Mouse (Mus musculus): Measurements from ENCODE around the gene Mrpl38.

Gene Mrpl38

DNA sequence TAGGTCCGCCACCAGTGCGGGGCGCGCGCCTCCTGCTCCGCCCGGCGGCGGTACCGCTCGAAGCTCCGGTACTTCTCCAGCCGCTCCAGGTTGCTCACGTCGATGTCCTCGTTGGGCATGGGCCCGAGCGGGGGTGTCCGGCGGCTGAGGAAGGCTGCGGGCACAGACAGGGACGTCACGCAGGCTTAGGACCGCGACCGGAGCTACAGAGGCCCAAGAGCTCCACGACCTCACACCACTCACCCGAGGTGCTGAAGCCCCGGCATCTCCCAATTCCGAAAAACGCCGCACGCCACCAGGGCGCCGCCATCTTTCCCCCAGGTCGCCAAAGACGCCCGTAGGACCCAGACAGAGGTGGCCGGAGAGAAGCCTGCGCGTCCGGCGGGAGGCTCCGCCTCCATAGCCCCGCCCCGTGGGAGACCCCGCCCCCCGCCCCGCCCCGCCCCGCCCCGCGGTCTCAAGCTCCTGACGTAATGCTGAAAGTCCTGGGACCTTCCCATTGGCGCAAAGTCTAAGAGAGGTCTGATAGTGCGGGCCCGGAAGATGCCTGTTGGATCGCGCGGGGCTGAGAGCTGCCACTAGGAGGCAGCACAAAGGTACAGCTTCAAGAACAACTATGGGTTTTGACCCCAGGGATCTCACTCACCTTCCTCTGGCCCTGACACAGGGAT lies at the start of gene Mrpl38:
TSS of gene Mrpl38 (minus strand) at position 401 of the 671 bp plus-strand sequence.
- DNase-seq: peak; percentile 89 to 90

DNA sequence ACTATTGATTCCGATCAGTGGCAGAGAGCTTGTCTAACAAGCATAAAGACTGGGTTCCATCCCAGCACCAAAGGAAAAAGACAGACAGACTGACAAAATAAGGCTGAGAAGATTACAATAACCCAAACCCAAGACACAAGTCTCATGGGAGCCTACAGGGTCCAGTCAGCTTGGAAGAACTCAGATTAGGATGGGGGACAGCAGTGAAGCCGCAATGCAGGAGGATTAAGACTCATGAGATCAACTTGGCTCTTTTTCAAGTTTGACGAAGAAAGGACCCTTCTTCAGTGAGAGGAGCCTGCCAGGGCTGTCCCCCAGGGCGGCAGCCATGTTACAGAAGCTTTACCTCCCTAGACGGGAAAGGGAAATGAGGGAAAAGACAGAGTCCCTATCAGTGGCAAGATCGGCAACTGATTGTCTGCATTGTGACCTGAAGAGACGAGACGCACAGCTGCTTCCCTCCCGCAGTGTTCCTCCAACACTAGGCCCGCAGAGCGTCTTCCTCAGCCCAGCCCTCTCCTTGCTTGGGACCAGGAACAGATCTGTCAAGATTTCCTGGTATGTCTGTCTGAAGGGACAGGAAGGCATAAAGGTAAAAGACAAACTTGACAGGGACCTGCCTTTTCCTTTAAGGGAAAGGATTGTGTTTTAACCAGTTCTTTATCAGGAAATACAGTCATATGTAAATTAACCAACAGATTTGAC lies 48.7 kb upstream of the Mrpl38 start:
- DNase-seq: no peak

DNA sequence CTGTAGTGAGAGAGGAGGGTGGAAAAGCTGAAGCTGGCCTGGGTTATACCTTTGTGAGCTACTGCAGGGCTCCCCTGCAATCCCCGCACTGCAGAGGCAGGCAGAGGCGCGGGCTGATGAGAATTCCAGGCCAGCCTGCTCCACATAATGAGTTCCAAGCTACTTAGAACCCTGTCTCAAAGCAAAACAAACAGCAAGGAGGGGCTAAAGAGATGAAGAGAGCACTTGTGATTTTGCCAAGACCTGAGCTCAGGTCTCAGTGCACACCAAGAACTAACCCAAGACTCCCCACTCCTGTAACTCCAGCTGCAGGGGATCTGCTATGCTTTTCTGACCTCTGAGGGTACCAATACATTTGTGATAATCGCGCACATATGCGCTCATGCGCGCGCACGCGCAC lies 47.7 kb upstream of the Mrpl38 start:
- no peak for DNase-seq

DNA sequence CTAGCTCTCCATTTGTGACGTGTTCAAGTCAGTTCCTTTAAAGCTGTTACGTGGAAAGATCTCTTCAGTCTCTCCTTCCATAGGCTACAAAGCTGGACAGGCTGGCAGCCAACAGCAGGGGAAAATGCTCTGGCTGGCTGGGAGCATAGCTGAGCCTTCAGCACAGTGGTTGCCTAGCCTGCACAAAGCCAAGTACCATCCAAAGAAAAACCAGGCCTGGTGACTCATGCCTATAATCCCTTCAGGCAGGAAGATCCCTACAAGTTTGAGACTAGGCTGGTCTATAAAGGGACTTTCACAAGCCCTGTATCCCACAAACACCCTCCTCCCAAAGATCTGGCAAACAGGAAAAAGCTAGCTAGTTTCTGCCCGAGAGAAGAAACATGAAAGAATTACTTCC lies 47.2 kb upstream of the Mrpl38 start:
- DNase-seq: peak in 1 of 2 experiments; percentile 26

DNA sequence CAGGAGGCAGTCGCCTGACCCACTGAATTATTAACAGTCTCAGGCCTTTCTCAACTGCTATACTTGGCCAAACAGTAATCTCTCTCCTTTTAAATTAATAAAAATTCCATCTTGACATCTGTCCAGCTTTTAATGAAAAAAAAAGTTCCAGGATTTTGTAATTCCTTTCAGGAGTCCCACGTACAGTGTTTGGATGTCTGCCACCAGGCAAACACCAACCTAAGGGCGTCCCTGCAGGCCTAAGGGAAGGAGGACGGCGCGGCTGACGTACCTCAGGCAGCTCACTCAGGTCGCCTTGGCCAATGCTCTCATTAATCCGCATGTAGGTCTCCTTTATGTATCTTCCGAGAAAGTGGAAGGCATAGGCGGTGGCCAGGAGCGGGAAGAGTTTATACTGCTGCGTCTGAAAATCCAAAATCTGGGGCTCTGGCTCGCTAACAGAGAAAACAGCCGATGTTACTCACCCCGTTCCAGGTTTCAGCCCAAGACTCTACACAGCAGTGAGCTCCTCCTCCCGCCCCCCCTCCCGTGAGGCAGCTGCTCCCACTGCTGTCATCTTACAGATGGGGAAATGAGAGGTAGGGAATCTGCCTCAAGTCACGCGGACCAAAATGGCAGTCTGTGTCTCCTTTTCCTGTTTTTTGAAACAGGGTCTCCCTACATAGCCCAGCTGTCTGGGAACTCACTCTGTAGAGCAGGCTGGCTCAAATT lies 39.9 kb upstream of the Mrpl38 start:
- no peak for DNase-seq

DNA sequence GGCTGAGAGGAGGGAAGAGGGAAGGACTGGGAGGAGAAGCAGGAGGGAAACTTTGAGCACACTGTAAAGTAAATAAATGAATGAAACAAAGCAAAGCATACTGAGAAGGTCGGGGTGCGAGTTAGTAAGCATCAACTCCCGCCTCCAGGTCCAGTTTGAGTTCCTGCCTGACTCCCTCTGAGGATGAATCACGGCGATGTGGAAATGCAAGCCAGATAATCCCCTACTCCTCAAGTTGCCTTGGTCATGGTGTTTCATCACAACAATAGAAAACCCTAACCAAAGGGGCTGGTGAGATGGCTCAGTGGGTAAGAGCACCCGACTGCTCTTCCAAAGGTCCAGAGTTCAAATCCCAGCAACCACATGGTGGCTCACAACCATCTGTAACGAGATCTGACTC lies 37.3 kb upstream of the Mrpl38 start:
- no peak for DNase-seq

DNA sequence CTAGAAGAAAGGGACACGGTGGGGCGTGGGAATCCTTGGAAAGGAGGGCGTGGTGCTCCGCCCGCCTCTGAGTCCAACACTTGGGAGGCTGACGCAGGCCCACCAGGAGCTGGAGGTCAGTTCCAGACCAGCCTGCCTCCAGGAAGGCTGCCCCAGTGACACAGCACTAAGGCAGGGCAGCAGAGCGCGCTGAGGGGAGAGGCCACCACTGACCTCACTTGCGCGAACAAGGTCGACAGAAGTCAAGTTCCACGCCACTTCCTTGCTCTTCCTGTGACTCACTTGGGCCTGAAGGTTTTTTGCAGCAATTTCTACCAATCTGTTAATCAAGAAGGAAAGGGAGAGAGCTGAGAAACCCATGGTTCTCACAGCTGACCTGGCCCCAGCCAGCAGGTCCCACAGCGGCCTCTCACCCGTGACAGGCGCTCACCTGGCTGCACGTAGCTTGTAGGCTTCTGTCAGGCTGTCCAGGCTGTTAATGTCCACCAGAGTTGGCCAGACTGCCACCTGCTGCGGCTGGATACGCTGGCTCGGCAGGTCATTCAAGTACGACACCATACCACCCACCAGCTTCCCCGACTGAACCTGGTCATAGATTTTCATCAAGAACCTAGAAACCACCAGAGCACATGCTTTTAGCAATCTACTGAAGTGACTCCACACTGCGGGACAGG lies 36.2 kb upstream of the Mrpl38 start:
- DNase-seq: no peak

DNA sequence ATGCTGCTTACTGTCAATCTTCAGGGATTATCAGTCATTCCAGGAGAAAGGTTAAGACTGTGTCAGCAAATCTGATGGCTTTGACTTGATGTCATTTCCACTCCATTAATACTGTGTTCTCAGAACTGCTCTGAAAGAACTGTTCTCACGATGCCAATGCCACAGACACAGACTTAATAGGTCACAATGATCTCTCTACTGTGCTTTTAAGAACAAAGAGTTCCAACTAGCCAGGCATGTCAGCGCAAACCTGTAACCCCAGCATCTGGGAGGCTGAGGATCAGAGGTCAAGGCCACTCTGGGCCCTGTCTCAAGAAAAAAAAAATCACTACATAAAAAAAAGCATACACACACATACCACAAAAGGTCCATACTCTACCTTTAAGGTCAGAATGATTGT lies 33.3 kb upstream of the Mrpl38 start:
- DNase-seq: no peak

DNA sequence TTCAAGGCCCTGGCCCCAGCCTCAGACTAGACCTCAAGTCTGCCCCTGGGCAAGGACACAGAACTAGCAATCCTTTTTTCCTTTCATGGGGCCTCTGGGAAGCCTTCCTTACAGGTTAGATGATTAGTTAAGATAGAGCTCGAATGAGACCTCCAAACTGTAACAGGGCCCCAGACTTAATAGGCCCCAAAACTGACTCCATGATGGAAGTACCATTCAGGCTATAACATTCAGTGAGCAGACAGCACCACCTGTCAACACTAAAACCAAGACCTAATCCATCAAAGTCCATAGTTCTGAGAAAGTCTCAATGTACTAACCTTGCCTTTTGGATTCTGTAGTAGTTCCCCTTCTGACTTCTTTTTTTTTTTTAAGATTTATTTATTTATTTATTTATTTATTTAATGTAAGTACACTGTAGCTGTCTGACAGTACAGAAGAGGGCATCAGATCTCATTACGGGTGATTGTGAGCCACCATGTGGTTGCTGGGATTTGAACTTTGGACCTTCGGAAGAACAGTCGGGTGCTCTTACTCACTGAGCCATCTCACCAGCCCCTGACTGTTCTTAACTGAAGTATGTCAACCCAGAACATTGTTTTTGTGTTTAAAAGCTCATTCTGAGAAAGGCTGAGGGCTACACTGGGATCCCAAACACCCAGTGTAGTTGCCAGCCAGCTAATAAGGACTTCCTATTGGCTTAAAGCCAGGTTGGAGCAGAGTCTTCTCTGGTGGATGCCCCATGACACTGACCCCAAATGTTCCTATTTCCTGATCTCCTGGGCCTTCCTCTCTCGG lies 31.5 kb upstream of the Mrpl38 start:
- no peak for DNase-seq

DNA sequence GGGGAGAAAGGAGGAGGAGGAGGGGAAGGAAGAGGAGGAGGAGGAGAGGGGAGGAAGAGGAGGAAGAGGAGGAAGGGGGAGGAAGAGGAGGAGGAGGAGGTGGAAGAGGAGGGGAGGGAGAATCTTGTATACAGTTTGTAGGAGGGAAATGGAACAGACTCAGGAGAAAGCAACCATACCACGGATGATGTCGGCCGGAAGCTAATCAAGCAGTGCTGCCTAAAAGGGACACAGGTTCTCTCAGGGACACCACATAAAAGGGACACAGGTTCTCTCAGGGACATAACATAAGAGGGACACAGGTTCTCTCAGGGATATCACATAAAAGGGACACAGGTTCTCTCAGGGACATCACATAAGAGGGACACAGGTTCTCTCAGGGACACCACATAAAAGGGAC lies 30.5 kb upstream of the Mrpl38 start:
- no peak for DNase-seq

DNA sequence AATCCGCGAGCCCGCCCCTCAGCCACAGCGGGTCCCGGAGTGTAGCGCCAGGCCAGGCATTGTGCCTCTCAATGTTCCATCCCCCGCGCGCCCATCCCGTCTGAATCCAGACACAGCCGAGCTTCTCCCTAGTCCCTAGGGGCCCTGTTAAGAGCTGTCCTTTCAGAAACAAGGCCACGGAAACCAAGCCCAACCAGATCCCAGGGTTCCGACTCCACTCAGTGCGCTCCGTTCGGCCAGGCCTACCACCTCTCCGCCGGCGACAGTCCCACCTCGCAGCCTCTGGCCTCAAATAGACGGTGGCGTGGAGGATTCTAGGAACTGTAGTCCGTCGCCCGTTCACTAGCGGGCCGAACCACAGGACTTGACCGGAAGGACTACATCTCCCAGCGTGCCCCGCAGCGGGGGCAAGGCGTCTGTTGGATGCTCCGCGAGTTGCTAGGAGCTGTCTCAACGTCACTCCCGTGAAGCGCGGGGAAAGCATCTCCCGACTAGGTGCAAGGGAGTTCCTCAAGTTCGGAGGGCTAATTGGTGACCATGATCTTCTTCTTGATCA lies 29.3 kb upstream of the Mrpl38 start, which contains the start of gene Fbf1:
TSS of gene Fbf1 (minus strand) at position 283 of the 556 bp plus-strand sequence.
- peak; percentile 98 for DNase-seq

DNA sequence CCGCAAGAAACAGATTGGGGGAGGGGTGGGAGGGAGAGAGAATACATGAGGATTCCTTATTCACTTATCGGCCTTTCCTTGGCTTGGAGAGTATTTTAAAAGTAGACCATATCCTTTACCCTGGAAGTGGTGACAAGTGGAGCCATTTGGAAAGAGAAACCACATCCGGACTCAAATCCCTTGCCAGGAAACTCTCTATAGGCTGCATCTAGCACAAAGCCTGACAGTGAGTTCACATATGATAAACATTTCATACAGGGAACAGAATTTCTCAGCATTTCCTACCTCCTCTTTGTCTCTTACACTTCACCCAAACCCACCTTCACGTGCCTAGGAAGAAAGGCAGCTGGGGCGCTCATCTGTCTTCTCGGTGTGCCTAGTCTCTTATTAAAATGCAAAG lies 28.6 kb upstream of the Mrpl38 start:
- DNase-seq: no peak

DNA sequence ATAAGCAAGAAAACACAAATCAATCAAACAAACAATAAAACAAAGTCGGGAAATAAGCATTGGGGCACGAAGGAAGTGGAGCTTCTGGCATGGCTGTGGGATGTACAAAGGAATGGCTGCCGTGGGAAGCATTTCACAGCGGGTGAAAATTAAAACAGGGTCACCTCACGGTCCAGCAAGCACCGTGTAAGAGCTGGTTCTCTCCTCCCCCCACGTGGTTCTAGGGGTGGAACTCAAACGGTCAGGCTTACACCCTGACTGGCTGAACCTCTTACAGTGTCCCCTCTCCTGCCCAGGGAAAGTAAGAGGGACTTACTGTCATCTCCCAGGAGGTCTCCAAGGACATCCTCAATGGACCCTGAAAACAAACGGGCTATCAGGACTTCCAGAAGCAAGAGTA lies 24.3 kb upstream of the Mrpl38 start:
- no peak for DNase-seq

DNA sequence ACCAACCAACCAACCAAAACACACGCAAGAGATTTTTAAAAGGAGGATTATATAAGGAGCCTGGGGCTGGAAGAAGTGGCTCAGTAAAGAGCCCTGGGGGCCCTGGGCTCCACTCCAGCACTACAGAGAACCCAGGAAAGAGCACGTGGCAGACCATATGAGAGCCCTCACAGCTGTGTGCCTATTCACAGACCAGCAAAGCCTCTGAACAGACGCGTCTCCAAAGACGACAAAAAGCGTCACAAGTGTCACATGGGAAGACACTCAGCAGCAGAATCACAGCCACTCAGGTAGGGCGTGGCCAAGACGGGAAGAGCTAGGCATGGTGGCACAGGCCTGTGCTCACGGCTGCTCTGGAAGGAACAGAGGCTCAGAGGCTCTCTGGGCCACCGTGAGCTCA lies 23.5 kb upstream of the Mrpl38 start:
- peak in 1 of 2 experiments; percentile 51 for DNase-seq

DNA sequence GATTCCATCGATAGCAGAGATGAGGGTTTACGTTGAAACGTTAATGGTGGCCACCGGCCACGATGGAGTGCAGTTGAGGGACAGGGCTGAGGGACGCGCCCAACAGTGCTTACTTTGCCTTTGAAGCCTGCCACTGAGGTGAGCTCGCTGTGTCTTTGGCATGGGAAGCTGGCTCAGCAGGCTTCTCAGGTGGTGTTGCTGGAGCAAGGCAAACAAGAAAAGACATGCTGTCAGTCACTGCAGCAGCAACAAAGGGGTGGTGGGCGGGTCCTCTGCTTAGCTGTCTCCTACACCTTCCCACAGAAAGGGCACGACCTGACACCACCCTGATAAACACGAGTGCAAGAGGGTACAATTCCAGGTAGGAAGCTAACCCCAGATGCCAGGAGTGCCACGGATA lies 22.6 kb upstream of the Mrpl38 start:
- no peak for DNase-seq

DNA sequence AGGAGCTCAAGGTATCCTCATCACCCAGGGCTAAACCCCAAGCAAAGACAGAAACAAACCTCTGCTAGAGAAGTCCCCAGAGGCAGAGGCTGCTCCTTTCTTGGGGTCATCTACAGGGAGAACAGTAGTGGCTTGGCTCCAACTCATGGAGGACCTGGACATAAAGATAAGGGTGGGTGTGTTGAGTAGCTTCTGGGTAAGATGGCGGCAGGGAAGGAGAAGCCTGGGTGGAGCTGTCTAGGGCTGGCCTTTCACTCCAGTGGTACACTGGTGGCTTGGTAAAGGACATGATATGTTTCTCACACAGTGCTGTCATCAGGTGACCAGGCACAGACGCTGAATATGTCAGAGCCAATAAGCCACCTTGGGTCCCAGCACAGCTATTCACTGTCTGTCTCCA lies 12.3 kb upstream of the Mrpl38 start:
- no peak for DNase-seq

DNA sequence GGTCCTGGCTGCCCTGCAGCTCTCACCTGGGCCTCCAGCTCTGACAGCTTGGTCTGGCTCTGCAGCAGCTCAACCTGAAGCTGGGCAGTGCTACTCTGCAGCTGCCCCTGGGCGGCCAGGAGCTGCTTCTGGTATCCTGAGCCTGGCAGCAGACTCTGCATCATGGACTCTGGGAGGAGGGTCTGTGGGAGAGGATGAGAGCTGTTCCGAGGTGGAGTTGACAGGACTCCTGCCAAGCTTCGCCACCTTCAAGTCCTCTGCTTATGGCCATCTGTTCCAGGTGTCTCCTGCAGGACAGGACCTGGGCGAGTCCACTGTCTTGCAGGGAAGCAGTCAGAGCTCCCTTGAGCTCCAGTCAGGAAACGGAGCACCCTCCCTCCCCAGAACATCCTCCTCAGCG lies 10.7 kb upstream of the Mrpl38 start:
- peak; percentile 56 to 60 for DNase-seq

DNA sequence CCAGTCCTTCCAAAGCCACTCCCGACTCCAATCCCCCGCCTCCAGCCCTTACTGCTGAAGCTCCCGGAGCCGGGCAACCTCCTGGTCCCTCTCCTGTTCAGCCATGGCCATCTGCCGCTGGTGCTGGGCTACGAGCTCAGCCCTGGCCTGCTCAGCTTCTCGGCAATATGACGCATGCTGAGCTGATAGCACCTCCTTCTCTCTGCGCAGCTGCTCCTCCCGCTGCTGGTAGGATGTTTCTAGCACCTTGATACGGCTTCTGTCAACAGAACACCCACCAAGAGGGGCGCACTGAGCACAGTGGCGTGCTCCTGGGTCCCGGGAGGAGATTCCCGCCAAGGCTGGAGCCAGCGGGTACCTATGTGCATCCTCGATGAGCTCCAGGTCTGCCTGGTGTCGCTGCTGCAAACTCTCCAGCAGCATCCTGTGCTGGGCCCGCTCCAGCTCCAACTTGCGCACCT lies 10.1 kb upstream of the Mrpl38 start:
- peak; percentile 79 to 85 for DNase-seq

DNA sequence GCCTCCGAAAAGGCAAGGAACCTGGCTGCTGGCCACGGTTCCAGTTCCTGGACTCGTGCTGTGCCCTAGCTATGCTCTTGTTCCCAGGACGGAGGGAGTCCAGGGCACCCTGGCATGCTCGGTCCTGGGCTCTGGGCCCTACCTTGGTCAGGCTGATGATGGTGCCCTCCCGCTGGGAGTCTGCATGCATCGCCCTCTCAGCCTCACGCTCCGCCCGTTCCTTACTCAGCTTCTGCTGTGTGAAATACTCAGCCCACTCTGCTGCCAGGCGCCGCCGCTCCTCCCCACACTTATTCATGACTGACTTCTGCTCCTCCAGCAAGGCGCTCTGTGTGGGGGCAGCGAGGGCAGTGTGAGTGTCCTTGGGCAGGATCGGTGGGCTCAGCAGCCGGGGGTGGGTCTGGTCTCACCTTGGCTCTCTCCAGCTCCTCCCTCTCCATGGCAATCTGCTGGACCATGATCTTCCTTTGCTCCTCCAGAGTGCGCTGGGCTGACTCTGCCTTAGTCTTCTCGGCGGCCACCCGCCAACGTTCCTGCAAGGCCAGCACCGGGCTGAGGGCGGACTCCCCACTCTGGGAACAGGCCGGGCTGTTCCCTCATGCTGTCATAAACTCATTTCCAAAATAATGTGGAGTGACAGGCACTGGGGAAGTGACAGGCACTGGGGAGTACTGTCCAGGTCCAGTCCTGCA lies 7.8 kb upstream of the Mrpl38 start:
- DNase-seq: peak; percentile 67 to 73

DNA sequence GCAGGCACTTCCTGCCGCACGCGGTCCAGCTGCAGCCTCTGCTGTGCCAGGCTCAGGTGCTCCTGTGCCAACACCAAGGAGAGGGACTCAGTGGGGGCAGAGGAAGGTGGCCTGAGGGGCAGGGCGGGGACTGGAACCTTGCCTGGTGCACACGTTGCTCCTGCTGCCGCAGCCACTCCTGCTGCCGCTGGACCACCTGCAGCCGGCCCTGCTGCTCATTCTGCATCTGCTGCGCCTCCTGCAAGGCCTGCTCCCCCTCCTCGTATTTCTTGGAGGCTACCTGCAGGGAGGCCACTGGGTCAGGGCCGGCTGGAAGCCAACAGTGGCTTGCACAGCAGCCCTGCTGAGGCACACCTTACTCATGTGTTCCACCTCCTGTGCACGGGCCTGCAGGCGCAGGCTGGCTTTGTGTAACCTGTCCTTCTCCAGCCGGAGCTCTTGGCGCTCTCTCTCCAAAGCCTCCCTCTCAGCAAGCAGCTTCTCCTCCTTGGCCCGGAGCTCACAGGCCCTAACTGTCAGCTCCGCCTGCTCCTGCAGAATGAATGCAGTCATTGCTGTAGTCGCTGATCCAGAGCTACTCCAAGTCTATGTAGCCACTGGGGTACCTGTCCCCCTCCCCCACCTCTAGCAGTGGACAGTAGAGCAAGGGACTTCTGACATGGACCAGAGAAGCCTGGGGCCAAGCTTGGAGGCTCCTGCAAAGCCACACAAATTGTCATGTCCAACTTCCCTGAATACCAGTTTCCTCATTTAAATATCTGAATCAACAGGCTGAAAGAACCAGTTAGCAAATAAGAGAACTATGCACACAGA lies 7.0 kb upstream of the Mrpl38 start:
- DNase-seq: peak; percentile 71 to 73

DNA sequence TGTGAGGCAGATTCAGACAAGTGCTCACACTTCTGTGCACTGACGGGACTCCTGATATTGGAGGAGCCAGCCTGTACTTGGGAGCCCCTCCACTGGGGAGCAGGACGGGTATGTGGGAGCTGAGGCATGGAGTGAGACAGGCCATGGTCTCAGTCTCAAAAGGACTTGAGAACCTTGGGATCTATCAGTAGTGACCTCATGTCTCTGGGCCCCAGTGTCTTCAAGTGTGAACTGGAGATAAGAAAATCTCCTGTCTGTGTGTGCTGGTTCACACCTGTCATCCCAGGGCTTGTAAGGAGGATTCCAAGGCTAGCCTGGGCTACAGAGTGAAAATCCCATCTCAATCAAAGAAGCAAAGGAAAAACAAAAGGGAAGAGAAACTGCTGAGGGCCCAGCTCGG lies 4.8 kb upstream of the Mrpl38 start:
- DNase-seq: no peak
